In the genomic region with DNA sequence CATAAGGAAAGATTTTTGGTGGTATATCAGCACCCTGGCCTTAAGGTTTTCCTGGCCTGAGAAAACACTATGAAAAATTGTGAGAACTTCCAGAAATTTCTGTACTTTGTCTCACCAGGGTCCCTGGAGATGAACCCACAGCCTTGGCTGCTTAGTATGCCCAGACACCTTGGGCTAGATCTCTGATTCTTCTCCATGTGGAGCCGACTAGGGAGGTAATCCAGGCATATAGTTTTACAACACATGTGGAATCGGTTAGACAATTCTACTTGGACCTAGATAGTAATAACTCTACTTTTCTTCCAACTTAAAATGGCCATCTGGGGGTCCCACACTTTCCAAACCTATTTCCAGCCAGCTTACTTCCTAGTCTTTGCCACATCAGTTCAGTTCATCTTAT, we compare ENCODE assay signal across 28 mouse cellular contexts.
"Had no signal": no experiment of that assay in that cellular context is flagged by ENCODE, and none has a peak within 500 bp of the region (broad histone marks: within the 10 kb centered on the region; RNA-seq: fewer than 3 reads in every experiment).

No protein-coding gene starts in this region.

- DNase-seq: cerebellum, adult 18-20 months; cerebellum, adult 2 months; cerebellum, adult 8-10 months; cerebellum, adult 9-10 months; cerebellum, adult 9-11 months; cerebellum, postnatal 10 days; cerebellum, postnatal 14 days; cerebellum, postnatal 25 days; cerebellum, postnatal 36 days; embryo, embryonic 11 days; forebrain, postnatal 0 days; gastrocnemius, adult 2 months; gastrocnemius, postnatal 10 days; gastrocnemius, postnatal 14 days; gastrocnemius, postnatal 25 days; gastrocnemius, postnatal 36 days; heart, adult 18-20 months; heart, adult 2 months had no signal

- H3K4me2 ChIP-seq: embryonic facial prominence, embryonic 12.5 days; embryonic facial prominence, embryonic 13.5 days; embryonic facial prominence, embryonic 15.5 days; forebrain, embryonic 12.5 days; forebrain, embryonic 13.5 days; forebrain, embryonic 15.5 days had no signal

- H3K36me3 ChIP-seq: embryonic facial prominence, embryonic 12.5 days; embryonic facial prominence, embryonic 13.5 days; embryonic facial prominence, embryonic 15.5 days; forebrain, embryonic 10.5 days; forebrain, embryonic 12.5 days had no signal

- ATAC-seq: forebrain, embryonic 13.5 days; forebrain, embryonic 14.5 days; forebrain, embryonic 15.5 days; forebrain, embryonic 16.5 days; forebrain, postnatal 0 days had no signal

- H3K9ac ChIP-seq: embryonic facial prominence, embryonic 12.5 days; embryonic facial prominence, embryonic 13.5 days; embryonic facial prominence, embryonic 15.5 days; forebrain, embryonic 12.5 days; forebrain, embryonic 13.5 days; forebrain, embryonic 15.5 days; forebrain, postnatal 0 days had no signal

- H3K27me3 ChIP-seq: embryonic facial prominence, embryonic 12.5 days; embryonic facial prominence, embryonic 13.5 days; embryonic facial prominence, embryonic 15.5 days; forebrain, embryonic 12.5 days; forebrain, embryonic 13.5 days; forebrain, embryonic 15.5 days had no signal

- H3K9me3 ChIP-seq: embryonic facial prominence, embryonic 12.5 days; embryonic facial prominence, embryonic 13.5 days; embryonic facial prominence, embryonic 15.5 days; forebrain, embryonic 10.5 days; forebrain, embryonic 12.5 days; forebrain, embryonic 13.5 days; forebrain, embryonic 15.5 days had no signal

- H3K4me3 ChIP-seq: embryonic facial prominence, embryonic 12.5 days; embryonic facial prominence, embryonic 13.5 days; embryonic facial prominence, embryonic 15.5 days; erythroblast, embryonic 14.5 days; forebrain, embryonic 10.5 days; forebrain, embryonic 12.5 days; forebrain, embryonic 13.5 days; forebrain, embryonic 15.5 days; gastrocnemius, adult 2 months; heart, adult 2 months had no signal

- H3K27ac ChIP-seq: embryonic facial prominence, embryonic 12.5 days; embryonic facial prominence, embryonic 13.5 days; embryonic facial prominence, embryonic 15.5 days; forebrain, embryonic 10.5 days; forebrain, embryonic 12.5 days; forebrain, embryonic 13.5 days; forebrain, embryonic 15.5 days; gastrocnemius, adult 2 months; heart, adult 2 months had no signal

- H3K4me1 ChIP-seq: embryonic facial prominence, embryonic 13.5 days; embryonic facial prominence, embryonic 15.5 days; forebrain, embryonic 10.5 days; forebrain, embryonic 12.5 days; forebrain, embryonic 13.5 days; forebrain, embryonic 15.5 days had no signal
